Mouse (Mus musculus) lung, adult 2 months (tissue): ENCODE measurements around the gene AC131692.1. TPM values are rescaled to one million over a fixed set of nuclear protein-coding genes. Genes with fewer than 3 reads are reported as not detected.

Experiments
- DNase-seq: peaks from one replicate; pipeline ENCODE4 v3.0.0; 2022
- H3K4me1 ChIP-seq: fragments of 200-500 bp; 2 replicates; pipeline ENCODE4 v1.6.1; 2011; ENCODE audit warnings: low read length; ENCODE audit not compliant: control insufficient read depth, insufficient read depth
- H3K4me3 ChIP-seq: fragments of 200-500 bp; replicated peaks from 2 replicates; pipeline ENCODE3; 2011; ENCODE audit warnings: low read depth, mild to moderate bottlenecking, control low read depth, low read length; ENCODE audit errors: extremely low read depth
- CTCF ChIP-seq: fragments of 200-500 bp; IDR thresholded peaks from 2 replicates; pipeline ENCODE4 v1.5.1; 2011; ENCODE audit warnings: mild to moderate bottlenecking, low read length, control low read depth; ENCODE audit not compliant: insufficient read depth
- POLR2A ChIP-seq: fragments of 200-500 bp; IDR thresholded peaks from 2 replicates; pipeline ENCODE4 v1.6.1; 2011; ENCODE audit warnings: low read depth, mild to moderate bottlenecking, control low read depth, low read length, borderline replicate concordance; ENCODE audit errors: extremely low read depth
- WGBS: fragments of 180-500 bp; shearing (Covaris S2); methylation state at CpG from one replicate; pipeline ENCODE4 v1.1.7; 2018; 5-methylcytosine and 5-hydroxymethylcytosine counted together
- polyA plus RNA-seq: library from polyadenylated mRNA; depleted of rRNA; stranded (reverse); fragments of >200 nt; gene quantifications from 2 replicates; pipeline ENCODE4 v1.2.3, GENCODE M21; 2012; rRNA removed

The AC131692.1 gene
- polyA plus RNA-seq, 1 experiment, result not detected

GRCm38 (mm10) chr19:6141394-6141749, 47.2 kb downstream of the AC131692.1 start, which contains the start of gene Arl2:
Gene Arl2 (minus strand): TSS chr19:6141548.
- peak within 1 kb of the TSS; percentile 81 for H3K4me3 ChIP-seq
- WGBS, result under 1% methylated on average over 15 of the region's 15 CpGs
- H3K4me1 ChIP-seq, result peaks cover 2% of the 10 kb centered on the region; the same call in 1 of the 2 replicates
- TF ChIP-seq POLR2A (no peak), CTCF (peak; percentile 71)
- DNase-seq, result no peak

- Histone ChIP-seq H3K4me1 (peaks cover 2% of the 10 kb centered on the region; the same call in 1 of the 2 replicates), H3K4me3 (no peak overlapping the region)
- TF ChIP-seq CTCF, result no peak
- 73% methylated on average over 5 of the region's 5 CpGs for WGBS
- DNase-seq, result no peak
Measured at GRCm38 (mm10) chr19:6144842-6145241, 50.6 kb downstream of the AC131692.1 start.

Other genes starting within 250 kb of the AC131692.1 start
- 32.1 and 37.8 TPM in 2 replicates for gene Frmd8, start 219.1 kb upstream of the AC131692.1 start, polyA plus RNA-seq
- 24.5 and 26.0 TPM in 2 replicates for gene Slc25a45, start 216.6 kb upstream of the AC131692.1 start, polyA plus RNA-seq
- gene Tigd3, start 200.3 kb upstream of the AC131692.1 start, polyA plus RNA-seq, result 1.1 and 1.2 TPM in 2 replicates
- gene Dpf2, start 181.4 kb upstream of the AC131692.1 start, polyA plus RNA-seq, result 87.1 and 103 TPM in 2 replicates
- 22.2 and 24.1 TPM in 2 replicates for gene Cdc42ep2, start 169.6 kb upstream of the AC131692.1 start, polyA plus RNA-seq
- gene Pola2, start 130.2 kb upstream of the AC131692.1 start, polyA plus RNA-seq, result 30.5 and 32.7 TPM in 2 replicates
- gene Slc22a20, start 108.3 kb upstream of the AC131692.1 start, polyA plus RNA-seq, result not detected in 2 replicates
- gene Capn1, start 78.5 kb upstream of the AC131692.1 start, polyA plus RNA-seq, result 55.6 and 68.9 TPM in 2 replicates
- gene Syvn1, start 47.8 kb upstream of the AC131692.1 start, polyA plus RNA-seq, result 41.1 and 47.1 TPM in 2 replicates
- 10.8 and 13.7 TPM in 2 replicates for gene Mrpl49, start 36.6 kb upstream of the AC131692.1 start, polyA plus RNA-seq
- gene Fau, start 36.6 kb upstream of the AC131692.1 start, polyA plus RNA-seq, result 896 and 1,315 TPM in 2 replicates
- 47.0 and 54.7 TPM in 2 replicates for gene Znhit2, start 33.2 kb upstream of the AC131692.1 start, polyA plus RNA-seq
- gene Tm7sf2, start 26.0 kb upstream of the AC131692.1 start, polyA plus RNA-seq, result 34.6 and 36.5 TPM in 2 replicates
- 61.7 and 81.7 TPM in 2 replicates for gene Vps51, start 17.2 kb upstream of the AC131692.1 start, polyA plus RNA-seq
- not detected in 2 replicates for gene Tmem262, start 14.4 kb upstream of the AC131692.1 start, polyA plus RNA-seq
- gene Gm28374, start 12.2 kb upstream of the AC131692.1 start, polyA plus RNA-seq, result 0.50 and 0.60 TPM in 2 replicates
- gene Zfpl1, start 9.5 kb upstream of the AC131692.1 start, polyA plus RNA-seq, result 89.7 and 99.1 TPM in 2 replicates
- 0.63 and 0.92 TPM in 2 replicates for gene Cdca5, start 9.4 kb upstream of the AC131692.1 start, polyA plus RNA-seq
- gene Naaladl1, start 11.4 kb downstream of the AC131692.1 start, polyA plus RNA-seq, result 0.20 and 0.30 TPM in 2 replicates
- gene Sac3d1, start 24.2 kb downstream of the AC131692.1 start, polyA plus RNA-seq, result 25.3 and 36.7 TPM in 2 replicates
- 43.8 and 45.2 TPM in 2 replicates for gene Snx15, start 33.9 kb downstream of the AC131692.1 start, polyA plus RNA-seq
- 14.6 and 15.8 TPM in 2 replicates for gene Batf2, start 46.6 kb downstream of the AC131692.1 start, polyA plus RNA-seq
- gene Arl2, start 47.1 kb downstream of the AC131692.1 start, polyA plus RNA-seq, result 128 TPM in 2 replicates
- 0.37 and 0.75 TPM in 2 replicates for gene Majin, start 90.0 kb downstream of the AC131692.1 start, polyA plus RNA-seq
- gene Gpha2, start 132.0 kb downstream of the AC131692.1 start, polyA plus RNA-seq, result 1.7 and 2.6 TPM in 2 replicates
- 58.7 and 88.5 TPM in 2 replicates for gene Ppp2r5b, start 141.5 kb downstream of the AC131692.1 start, polyA plus RNA-seq
- 37.0 and 37.7 TPM in 2 replicates for gene Atg2a, start 147.2 kb downstream of the AC131692.1 start, polyA plus RNA-seq
- gene Ehd1, start 182.3 kb downstream of the AC131692.1 start, polyA plus RNA-seq, result 399 and 593 TPM in 2 replicates
- 132 and 133 TPM in 2 replicates for gene Cdc42bpg, start 212.0 kb downstream of the AC131692.1 start, polyA plus RNA-seq
- gene Men1, start 240.6 kb downstream of the AC131692.1 start, polyA plus RNA-seq, result 52.1 and 56.2 TPM in 2 replicates
- gene Map4k2, start 246.7 kb downstream of the AC131692.1 start, polyA plus RNA-seq, result 303 and 441 TPM in 2 replicates